Mouse (Mus musculus) heart, postnatal 0 days (tissue): ENCODE measurements around the gene Tcap.

ENCODE experiments used
- CTCF ChIP-seq: IDR thresholded peaks from 2 replicates; pipeline ENCODE4 v1.5.1; 2016; ENCODE audit warnings: antibody characterized with exemption, control low read depth, low read depth
- EP300 ChIP-seq: IDR thresholded peaks from 2 replicates; pipeline ENCODE4 v1.6.1; 2016; ENCODE audit warnings: antibody characterized with exemption, low read depth

DNA sequence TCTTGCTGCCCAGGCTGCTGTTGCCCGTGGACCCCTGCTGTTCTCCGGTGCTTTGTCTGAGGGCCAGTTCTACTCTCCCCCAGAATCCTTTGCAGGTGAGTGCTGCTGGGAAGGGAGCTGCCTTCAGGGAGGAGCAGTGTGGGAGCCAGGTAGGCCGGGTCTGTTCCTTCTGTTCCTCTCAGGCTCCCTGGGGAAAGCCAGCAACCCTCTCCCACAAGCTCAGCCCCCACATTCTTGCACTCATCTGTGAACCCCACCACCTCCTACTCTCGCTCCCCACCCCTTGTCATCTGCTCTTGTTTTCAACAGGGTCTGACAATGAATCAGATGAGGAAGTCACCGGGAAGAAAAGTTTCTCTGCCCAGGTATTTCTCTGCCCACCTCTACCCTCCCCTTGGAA, 6.9 kb upstream of the Tcap start:
- TF ChIP-seq CTCF (no peak), EP300 (no peak)
